Mouse (Mus musculus) thymus, postnatal 0 days (tissue): ENCODE measurements around the gene H2-T24. TPM values are rescaled to one million over a fixed set of nuclear protein-coding genes. Genes with fewer than 3 reads are reported as not detected.
"Not testable (repeated sequence)": the region's sequence is repeated elsewhere in the genome, so short reads cannot be mapped to it uniquely, and the experiment has no call there.

Experiments used
- DNase-seq: peaks from one replicate; pipeline ENCODE4 v3.0.0-alpha.2; 2015; ENCODE audit warnings: low spot score
- polyA plus RNA-seq: library from polyadenylated mRNA; unstranded; fragments of >200 nt; fragmentation: Nextera tagmentation; extraction: Ambion mirVana; gene quantifications from 2 replicates; pipeline ENCODE4 v1.2.1, GENCODE M21; 2015

The H2-T24 gene
- polyA plus RNA-seq, 1 experiment from 2014 or later = 6.5 TPM

DNA sequence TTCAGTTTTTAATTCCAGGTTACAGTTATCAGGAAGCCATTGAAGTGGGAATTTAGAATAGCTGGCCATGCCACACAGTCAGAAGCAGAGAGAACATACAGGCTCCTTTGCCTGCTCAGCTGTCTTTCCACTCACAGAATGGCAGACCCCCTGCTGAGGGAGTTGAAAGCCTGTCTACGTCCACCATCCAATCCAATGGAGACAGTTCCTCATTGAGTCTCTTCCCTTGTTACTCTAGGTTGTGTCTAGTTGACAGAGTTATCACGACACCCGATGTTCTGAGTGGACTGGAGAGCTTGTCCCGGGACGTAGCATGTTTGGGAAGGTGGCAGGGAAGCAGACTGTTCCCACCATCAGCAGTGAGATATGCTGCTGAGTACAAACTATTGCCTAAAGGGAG lies 4.8 kb upstream of the H2-T24 start:
- no peak for DNase-seq

DNA sequence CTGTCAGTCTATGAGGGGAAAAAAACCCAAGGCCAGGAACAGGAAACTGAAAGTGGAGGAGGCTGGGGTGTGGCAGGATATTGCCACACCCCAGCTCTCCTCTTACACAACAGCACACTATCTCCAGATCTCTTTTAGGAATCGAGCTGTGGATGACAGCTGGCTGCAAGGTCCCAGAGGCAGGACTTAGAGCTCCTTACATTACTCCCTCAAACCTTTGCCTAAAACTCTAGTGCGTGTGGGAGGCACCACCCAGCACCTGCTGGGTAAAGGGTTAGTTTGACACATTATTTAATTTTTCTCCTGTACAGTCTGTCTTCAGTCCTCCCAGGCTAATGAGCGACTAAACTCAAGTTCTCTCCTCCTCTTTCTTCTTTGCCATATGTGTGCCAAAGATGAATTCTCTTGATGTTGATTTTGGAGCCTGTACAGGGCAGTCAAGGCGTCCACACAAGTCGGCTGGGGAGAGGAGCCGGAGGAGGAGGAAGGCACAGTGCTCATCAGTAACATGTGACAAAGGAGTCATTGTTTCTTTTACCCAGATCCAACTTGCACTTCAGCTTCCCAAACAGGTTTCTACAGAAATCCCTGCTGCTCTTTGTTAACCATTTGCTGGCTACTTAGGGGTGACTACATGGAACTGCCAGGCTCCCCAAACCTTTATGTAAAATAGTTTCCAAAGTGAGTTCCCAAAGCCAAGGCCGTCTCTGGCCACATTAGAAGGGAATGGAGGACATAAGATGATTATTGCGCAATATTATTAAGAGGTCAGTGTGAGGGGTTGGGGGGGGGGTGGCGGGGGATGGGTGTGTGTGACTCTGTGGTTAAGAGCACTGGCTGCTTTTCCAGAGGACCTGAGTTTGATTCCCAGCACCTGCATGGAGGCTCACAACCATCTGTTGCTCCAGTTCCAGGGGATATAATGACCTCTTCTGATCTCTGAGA lies 3.6 kb upstream of the H2-T24 start:
- peak; percentile 45 for DNase-seq

GRCm38 (mm10) chr17:36022922-36023321 lies 2.6 kb upstream of the H2-T24 start:
- DNase-seq = no peak

GRCm38 (mm10) chr17:36022098-36022497 lies 1.7 kb upstream of the H2-T24 start:
- no peak for DNase-seq

GRCm38 (mm10) chr17:36021309-36021708 lies 949 bp upstream of the H2-T24 start:
- no peak for DNase-seq

DNA sequence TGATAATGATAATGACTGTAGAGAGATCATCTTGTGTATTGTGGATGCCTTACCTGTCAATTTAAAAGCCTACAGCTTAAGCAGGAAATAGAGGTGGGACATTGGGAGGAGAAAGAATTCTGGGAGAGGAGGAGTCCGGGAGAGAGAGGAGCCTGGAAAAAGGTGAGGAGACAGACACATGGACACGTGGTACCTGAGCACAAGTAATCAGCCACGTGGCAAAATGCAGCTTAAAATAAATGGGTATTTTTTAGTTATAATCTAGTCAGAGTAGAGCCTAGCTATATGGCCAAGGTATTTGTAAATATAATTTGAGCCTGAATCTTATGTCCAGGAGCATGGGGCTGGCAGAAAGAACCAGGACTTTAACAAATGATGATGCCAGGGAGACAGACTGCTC lies 841 bp downstream of the H2-T24 start:
- DNase-seq = no peak

DNA sequence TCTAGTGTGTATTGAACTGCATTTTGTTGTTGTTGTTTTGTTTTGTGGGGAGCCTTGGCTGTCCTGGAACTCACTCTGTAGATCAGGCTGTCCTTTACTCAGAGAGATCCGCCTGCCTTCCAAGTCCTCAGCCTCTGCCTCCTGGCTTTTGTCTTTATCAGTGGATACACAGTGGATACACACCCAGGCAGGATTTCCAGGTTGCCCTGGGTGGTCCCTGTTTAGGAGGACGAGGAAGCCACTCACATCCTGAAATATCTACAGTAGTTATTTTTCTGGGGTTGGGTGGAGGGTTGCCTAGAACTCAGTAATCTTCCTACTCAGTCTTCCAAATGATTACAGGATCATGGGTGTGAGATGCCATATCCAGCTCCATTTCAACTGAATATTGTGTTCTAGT lies 1.4 kb downstream of the H2-T24 start:
- no peak for DNase-seq

- DNase-seq = no peak
Measured at GRCm38 (mm10) chr17:36017046-36017445, 3.3 kb downstream of the H2-T24 start.

- no peak for DNase-seq
Measured at GRCm38 (mm10) chr17:36014977-36015376, 5.4 kb downstream of the H2-T24 start.

DNA sequence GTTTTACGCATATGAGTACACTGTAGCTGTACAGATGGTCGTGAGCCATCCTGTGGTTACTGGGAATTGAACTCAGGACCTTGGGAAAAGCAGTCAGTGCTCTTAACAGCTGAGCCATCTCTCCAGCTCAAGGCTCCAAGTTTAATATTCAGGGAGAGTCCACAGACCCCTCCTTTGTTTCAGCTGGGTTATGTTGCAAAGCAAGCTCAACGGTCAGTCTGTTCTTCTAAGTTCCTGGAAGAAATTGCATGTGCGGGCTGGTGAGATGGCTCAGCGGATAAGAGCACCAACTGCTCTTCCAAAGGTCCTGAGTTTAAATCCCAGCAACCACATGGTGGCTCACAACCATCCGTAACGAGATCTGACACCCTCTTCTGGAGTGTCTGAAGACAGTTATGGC lies 16.0 kb downstream of the H2-T24 start:
- not testable (repeated sequence) for DNase-seq

- DNase-seq = no peak
Measured at GRCm38 (mm10) chr17:36003331-36003730, 17.0 kb downstream of the H2-T24 start.

DNA sequence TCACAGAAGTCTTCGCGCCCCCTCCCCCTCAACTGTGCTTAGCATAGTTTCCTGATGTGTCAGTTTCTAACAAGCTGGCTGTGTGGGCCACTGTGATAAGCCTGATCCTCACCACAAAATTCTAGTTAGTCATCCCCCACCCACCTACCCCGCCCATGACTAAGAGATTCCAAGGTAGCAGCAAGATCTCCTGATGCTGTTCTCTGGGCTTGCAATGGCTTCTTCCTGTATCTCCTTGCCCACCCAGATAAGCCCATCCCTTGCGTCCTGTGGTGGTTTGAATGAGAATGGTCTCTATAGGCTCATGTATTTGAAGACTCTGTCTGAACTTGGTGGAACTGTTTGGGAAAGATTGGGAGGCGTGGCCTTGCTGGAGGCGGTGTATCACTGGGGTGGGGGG lies 18.4 kb downstream of the H2-T24 start:
- peak; percentile 28 for DNase-seq

GRCm38 (mm10) chr17:36001121-36001897 lies 19.1 kb downstream of the H2-T24 start:
- peak; percentile 46 for DNase-seq

DNA sequence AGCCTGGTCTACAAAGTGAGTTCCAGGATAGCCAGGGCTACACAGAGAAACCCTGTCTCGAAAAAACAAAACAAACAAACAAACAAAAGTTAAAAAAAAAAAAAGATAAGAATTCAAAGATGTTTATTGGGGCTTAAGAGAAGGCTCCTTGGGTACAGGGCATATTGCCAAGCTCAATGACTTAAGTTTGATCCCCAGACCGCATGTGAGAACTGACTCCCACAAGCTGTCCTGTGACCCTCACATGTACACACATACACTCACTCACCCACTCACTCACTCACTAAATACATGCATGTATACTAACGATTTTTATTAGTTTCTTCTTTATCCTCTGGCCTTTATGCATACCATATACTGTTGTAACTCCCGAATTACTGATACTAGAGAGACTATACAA lies 20.0 kb downstream of the H2-T24 start:
- DNase-seq = no peak

DNA sequence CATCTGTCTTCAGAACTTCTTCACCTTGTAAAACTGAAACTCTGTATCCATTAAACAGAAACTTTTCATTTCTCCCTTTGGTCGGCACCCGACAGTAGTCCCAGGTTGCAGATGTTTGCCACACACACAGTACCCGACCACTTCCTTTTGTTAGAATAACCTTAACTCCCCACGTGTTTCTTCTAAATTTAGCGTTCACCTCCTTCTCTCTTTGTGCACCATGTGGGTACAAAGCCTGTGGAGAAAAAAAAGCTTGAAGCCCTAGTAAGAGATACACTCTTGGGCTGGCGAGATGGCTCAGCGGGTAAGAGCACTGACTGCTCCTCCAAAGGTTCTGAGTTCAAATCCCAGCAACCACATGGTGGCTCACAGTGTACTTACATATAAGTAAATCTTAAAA lies 21.0 kb downstream of the H2-T24 start:
- DNase-seq = peak; percentile 96

- DNase-seq = peak; percentile 53
Measured at GRCm38 (mm10) chr17:35998545-35999305, 21.6 kb downstream of the H2-T24 start.

DNA sequence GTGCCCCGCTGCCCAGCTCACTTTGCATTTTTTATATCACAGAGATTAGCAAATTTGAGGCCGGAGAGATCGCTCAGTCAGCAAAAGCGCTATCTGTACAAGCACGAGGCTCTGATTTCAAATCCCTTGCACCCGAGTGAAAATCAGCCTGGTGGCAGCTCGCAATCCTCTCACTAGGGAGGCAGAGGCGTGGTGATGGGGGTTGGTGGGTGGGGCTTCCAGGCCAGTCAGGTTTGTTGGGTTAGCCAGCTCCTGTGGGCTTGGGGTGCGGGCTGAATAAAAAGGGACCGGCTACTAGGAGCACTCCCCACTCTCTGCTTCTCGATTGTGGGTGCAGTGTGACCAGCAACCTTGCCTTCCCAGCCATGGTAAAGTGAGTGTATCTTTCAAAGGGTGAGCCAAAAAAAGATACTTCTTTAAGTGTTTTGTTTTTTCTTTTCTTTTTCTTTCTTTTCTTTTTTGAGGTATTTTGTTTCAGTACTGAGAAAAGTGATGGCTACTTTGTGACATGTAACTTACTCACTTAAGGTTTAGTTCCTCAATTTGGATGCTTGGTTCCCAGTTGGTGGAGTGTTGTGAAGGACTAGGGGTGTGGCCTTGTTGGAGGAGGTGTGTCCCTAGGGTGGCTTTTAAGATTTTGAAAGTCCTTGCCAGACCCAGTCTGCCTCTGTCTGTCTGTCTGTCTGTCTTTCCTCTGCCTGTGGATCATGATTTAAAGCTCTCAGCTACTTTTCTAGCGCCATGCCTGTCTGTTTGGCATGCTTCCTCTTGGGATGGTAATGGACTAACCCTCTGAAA lies 22.4 kb downstream of the H2-T24 start:
- peak; percentile 41 for DNase-seq

- peak; percentile 98 for DNase-seq
Measured at GRCm38 (mm10) chr17:35996949-35997348, 23.4 kb downstream of the H2-T24 start.

DNA sequence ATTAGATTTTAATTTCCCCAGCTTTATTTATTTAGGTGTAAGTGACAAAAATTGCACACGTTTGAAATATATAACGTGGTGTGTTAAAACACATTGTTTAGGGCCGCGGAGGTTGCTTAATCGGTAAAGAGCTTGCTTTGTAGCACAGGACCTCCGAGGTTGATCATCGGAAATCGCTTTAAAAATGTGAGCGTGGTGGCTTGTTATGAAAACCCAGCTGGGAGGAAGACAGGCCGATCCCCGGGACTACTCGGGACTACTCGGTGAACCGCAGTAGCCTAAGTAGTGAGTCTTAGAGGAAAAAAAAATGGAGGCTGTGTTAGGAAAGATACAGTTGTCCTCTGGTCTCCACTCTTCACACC lies 25.5 kb downstream of the H2-T24 start:
- peak; percentile 14 for DNase-seq

DNA sequence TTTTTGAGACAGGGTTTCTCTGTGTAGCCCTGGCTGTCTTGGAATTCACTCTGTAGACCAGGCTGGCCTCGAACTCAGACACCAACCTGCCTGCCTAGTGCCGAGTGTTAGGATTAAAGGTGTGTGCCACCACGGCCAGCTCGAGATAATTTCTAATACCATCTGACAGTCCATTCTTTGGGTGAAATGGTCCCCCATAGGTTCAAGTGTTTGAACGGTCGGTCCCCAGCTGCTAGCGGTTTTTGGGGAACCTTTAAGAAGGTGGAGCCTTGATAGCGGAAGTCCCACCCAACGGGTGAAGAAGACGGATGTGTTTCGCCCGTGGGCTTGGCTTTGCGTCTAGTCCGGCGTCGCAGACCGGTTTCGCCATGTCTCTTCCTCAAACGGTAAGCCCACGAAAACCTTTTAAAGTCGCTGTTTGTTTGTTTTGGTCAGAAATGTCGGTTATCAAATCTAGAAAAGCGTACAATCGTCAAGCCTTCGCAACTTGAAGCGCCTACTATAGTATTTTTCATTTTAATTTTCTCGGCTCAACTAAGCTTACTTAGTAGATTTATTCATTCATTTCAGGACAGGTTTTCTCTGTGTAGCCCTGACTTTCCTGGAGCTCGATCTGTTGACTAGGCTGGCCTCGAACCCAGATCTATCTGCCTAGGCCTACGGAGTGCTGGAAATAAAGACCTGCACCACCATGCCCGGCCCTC lies 26.0 kb downstream of the H2-T24 start:
- DNase-seq = peak; percentile 79
